Mouse (Mus musculus) heart, adult 2 months (tissue): Measurements from ENCODE around the gene Sorl1.

ENCODE experiments used
- CTCF ChIP-seq: fragments of 200-600 bp; IDR thresholded peaks from 2 replicates; pipeline ENCODE4 v1.8.1; 2022; ENCODE audit warnings: antibody characterized with exemption, mild to moderate bottlenecking, moderate library complexity
- POLR2A ChIP-seq: fragments of 200-500 bp; IDR thresholded peaks from 2 replicates; pipeline ENCODE4 v1.6.1; 2011; ENCODE audit warnings: mild to moderate bottlenecking, low read depth, low read length, control low read depth; ENCODE audit not compliant: insufficient read depth

DNA sequence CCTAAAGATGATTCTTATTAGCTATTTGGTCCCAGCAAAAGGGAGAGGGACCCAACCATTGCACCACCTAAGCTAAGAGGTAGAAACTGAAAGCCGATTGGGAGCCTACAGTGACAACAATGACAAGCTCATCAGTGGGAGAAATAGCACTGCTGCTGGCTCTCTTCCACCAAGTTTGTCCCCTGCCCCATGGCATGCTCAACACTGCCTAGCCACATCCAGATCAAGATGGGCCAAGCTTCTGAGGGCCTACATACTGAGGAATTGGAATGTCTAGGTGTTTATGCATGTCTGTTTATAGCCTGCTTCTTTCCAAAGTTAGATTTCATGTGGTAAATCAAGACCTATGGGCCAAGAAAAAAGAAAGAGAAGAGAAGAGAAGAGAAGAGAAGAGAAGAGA is 58.3 kb downstream of the Sorl1 start:
- TF ChIP-seq POLR2A (no peak), CTCF (no peak)
